Mouse (Mus musculus) embryonic facial prominence, embryonic 13.5 days (tissue): ENCODE measurements around the gene Ccdc102a. TPM values are rescaled to one million over a fixed set of nuclear protein-coding genes. Genes with fewer than 3 reads are reported as not detected.

Experiments used
- ATAC-seq: fragments of 200-750 bp; cut with Nextera tagmentation; 2 replicates; pipeline ENCODE4 v1.8.0; 2017; ENCODE audit warnings: low read depth; ENCODE audit not compliant: insufficient number of reproducible peaks, insufficient read depth, low FRiP score, low TSS enrichment
- H3K27ac ChIP-seq: fragments of 300-500 bp; sonication (generic); 2 replicates; pipeline ENCODE4 v1.5.1; 2015; ENCODE audit warnings: moderate library complexity, mild to moderate bottlenecking, inconsistent platforms
- H3K27me3 ChIP-seq: fragments of 300-500 bp; sonication (generic); 2 replicates; pipeline ENCODE4 v1.6.1; 2015; ENCODE audit warnings: mild to moderate bottlenecking, inconsistent platforms
- H3K36me3 ChIP-seq: fragments of 300-500 bp; sonication (generic); 2 replicates; pipeline ENCODE4 v1.6.1; 2015; ENCODE audit warnings: mild to moderate bottlenecking, inconsistent platforms
- H3K4me1 ChIP-seq: fragments of 300-500 bp; sonication (generic); 2 replicates; pipeline ENCODE4 v1.6.1; 2015; ENCODE audit warnings: inconsistent platforms
- H3K4me2 ChIP-seq: fragments of 300-500 bp; sonication (generic); 2 replicates; pipeline ENCODE4 v1.6.1; 2015; ENCODE audit warnings: moderate library complexity, mild to moderate bottlenecking, inconsistent platforms
- H3K4me3 ChIP-seq: fragments of 300-500 bp; sonication (generic); 2 replicates; pipeline ENCODE4 v1.5.1; 2015; ENCODE audit warnings: mild to moderate bottlenecking, inconsistent platforms
- H3K9ac ChIP-seq: fragments of 300-500 bp; sonication (generic); 2 replicates; pipeline ENCODE4 v1.6.1; 2015; ENCODE audit warnings: mild to moderate bottlenecking, inconsistent platforms
- H3K9me3 ChIP-seq: fragments of 300-500 bp; sonication (generic); 2 replicates; pipeline ENCODE4 v1.6.1; 2016; ENCODE audit warnings: inconsistent platforms
- WGBS: fragments of 180-500 bp; shearing (Covaris S2); methylation state at CpG from one replicate; pipeline ENCODE4 v1.1.7; 2015; ENCODE audit warnings: mixed read lengths; 5-methylcytosine and 5-hydroxymethylcytosine counted together
- polyA plus RNA-seq: library from polyadenylated mRNA; unstranded; fragments of >200 nt; fragmentation: Nextera tagmentation; extraction: Ambion mirVana; gene quantifications from 2 replicates; pipeline ENCODE4 v1.2.1, GENCODE M21; 2015

Ccdc102a gene
- polyA plus RNA-seq, 1 experiment from 2014 or later: 40.7 TPM

- peaks cover 9% of the 10 kb centered on the region for H3K27me3 ChIP-seq
- H3K4me1 ChIP-seq: peaks cover 62% of the 10 kb centered on the region
- no peak for ATAC-seq
- H3K27ac ChIP-seq: no peak overlapping the region; the same call in 1 of the 2 replicates
- peak overlapping the region; percentile 89; the same call in 1 of the 2 replicates for H3K4me2 ChIP-seq
- WGBS: 57% methylated on average over 2 of the region's 2 CpGs
- H3K36me3 ChIP-seq: peaks cover 3% of the 10 kb centered on the region
- no peaks in the 10 kb centered on the region for H3K9me3 ChIP-seq
- H3K9ac ChIP-seq: no peak overlapping the region
- H3K4me3 ChIP-seq: no peak overlapping the region; the same call in 1 of the 2 replicates
Measured at GRCm38 (mm10) chr8:94872576-94872975, 45.3 kb downstream of the Ccdc102a start.

GRCm38 (mm10) chr8:94872156-94872555 is 45.7 kb downstream of the Ccdc102a start:
- H3K9ac ChIP-seq: no peak overlapping the region
- peaks cover 62% of the 10 kb centered on the region for H3K4me1 ChIP-seq
- peaks cover 6% of the 10 kb centered on the region for H3K36me3 ChIP-seq
- ATAC-seq: no peak
- no peak overlapping the region; the same call in 1 of the 2 replicates for H3K4me3 ChIP-seq
- no peaks in the 10 kb centered on the region for H3K9me3 ChIP-seq
- H3K27ac ChIP-seq: peak overlapping the region; percentile 16; the same call in 1 of the 2 replicates
- peaks cover 9% of the 10 kb centered on the region for H3K27me3 ChIP-seq
- peak overlapping the region; percentile 89 for H3K4me2 ChIP-seq
- WGBS: 23% methylated on average over 3 of the region's 3 CpGs

GRCm38 (mm10) chr8:94871108-94871894 is 46.6 kb downstream of the Ccdc102a start:
- Histone ChIP-seq H3K4me3 (peak overlapping the region; percentile 51), H3K4me1 (peaks cover 57% of the 10 kb centered on the region), H3K4me2 (peak overlapping the region; percentile 89), H3K27me3 (peaks cover 9% of the 10 kb centered on the region), H3K9ac (peak overlapping the region; percentile 72), H3K36me3 (peaks cover 14% of the 10 kb centered on the region), H3K9me3 (no peaks in the 10 kb centered on the region), H3K27ac (peak overlapping the region; percentile 60; the same call in 1 of the 2 replicates)
- WGBS: 2% methylated on average over 6 of the region's 7 CpGs
- ATAC-seq: peak; percentile 57

GRCm38 (mm10) chr8:94870474-94871107 is 47.3 kb downstream of the Ccdc102a start:
- peak overlapping the region; percentile 89 for H3K4me2 ChIP-seq
- 4% methylated on average over 22 of the region's 22 CpGs for WGBS
- peaks cover 9% of the 10 kb centered on the region for H3K27me3 ChIP-seq
- peaks cover 55% of the 10 kb centered on the region for H3K4me1 ChIP-seq
- no peak overlapping the region; the same call in 1 of the 2 replicates for H3K27ac ChIP-seq
- peak overlapping the region; percentile 72 for H3K9ac ChIP-seq
- no peaks in the 10 kb centered on the region for H3K9me3 ChIP-seq
- H3K4me3 ChIP-seq: peak overlapping the region; percentile 51
- 0 out of 2 replicates have a peak, but pooled peaks have one; percentile 5 for ATAC-seq
- H3K36me3 ChIP-seq: peaks cover 21% of the 10 kb centered on the region

GRCm38 (mm10) chr8:94870003-94870402 is 47.9 kb downstream of the Ccdc102a start:
- Histone ChIP-seq H3K4me2 (peak overlapping the region; percentile 89), H3K9ac (peak overlapping the region; percentile 72), H3K27me3 (peaks cover 4% of the 10 kb centered on the region), H3K4me1 (peaks cover 50% of the 10 kb centered on the region), H3K9me3 (no peaks in the 10 kb centered on the region), H3K4me3 (peak overlapping the region; percentile 51), H3K36me3 (peaks cover 27% of the 10 kb centered on the region), H3K27ac (no peak overlapping the region)
- no peak for ATAC-seq
- 27% methylated on average over 4 of the region's 4 CpGs for WGBS

GRCm38 (mm10) chr8:94869146-94869545 is 48.8 kb downstream of the Ccdc102a start:
- Histone ChIP-seq H3K4me1 (peaks cover 41% of the 10 kb centered on the region), H3K27ac (no peak overlapping the region)

GRCm38 (mm10) chr8:94866921-94867320 is 51.0 kb downstream of the Ccdc102a start:
- H3K27me3 ChIP-seq: no peaks in the 10 kb centered on the region
- ATAC-seq: no peak
- H3K4me3 ChIP-seq: no peak overlapping the region
- 87% methylated on average over 9 of the region's 9 CpGs for WGBS
- H3K9me3 ChIP-seq: no peaks in the 10 kb centered on the region
- peaks cover 58% of the 10 kb centered on the region for H3K36me3 ChIP-seq
- H3K9ac ChIP-seq: no peak overlapping the region
- no peak overlapping the region for H3K4me2 ChIP-seq
- H3K27ac ChIP-seq: no peak overlapping the region
- peaks cover 29% of the 10 kb centered on the region for H3K4me1 ChIP-seq

More at GRCm38 (mm10) chr8:94869146-94869545, 48.8 kb downstream of the Ccdc102a start:
- peak overlapping the region; percentile 40; the same call in 1 of the 2 replicates for H3K9ac ChIP-seq
- peaks cover 35% of the 10 kb centered on the region for H3K36me3 ChIP-seq
- H3K4me2 ChIP-seq: no peak overlapping the region
- 53% methylated on average over 7 of the region's 7 CpGs for WGBS
- H3K27me3 ChIP-seq: no peaks in the 10 kb centered on the region
- no peak for ATAC-seq
- no peak overlapping the region for H3K4me3 ChIP-seq
- H3K9me3 ChIP-seq: no peaks in the 10 kb centered on the region

- no peak overlapping the region for H3K9ac ChIP-seq
- peaks cover 19% of the 10 kb centered on the region for H3K4me1 ChIP-seq
- no peak overlapping the region for H3K4me2 ChIP-seq
- ATAC-seq: no peak
- no peak overlapping the region for H3K4me3 ChIP-seq
- no peaks in the 10 kb centered on the region for H3K27me3 ChIP-seq
- peaks cover 71% of the 10 kb centered on the region for H3K36me3 ChIP-seq
- H3K27ac ChIP-seq: no peak overlapping the region
- H3K9me3 ChIP-seq: no peaks in the 10 kb centered on the region
- WGBS: 72% methylated on average over 10 of the region's 10 CpGs
Measured at GRCm38 (mm10) chr8:94865292-94865691, 52.6 kb downstream of the Ccdc102a start.

GRCm38 (mm10) chr8:94863897-94864673 is 53.8 kb downstream of the Ccdc102a start:
- H3K36me3 ChIP-seq: peaks cover 74% of the 10 kb centered on the region
- no peak for ATAC-seq
- no peaks in the 10 kb centered on the region for H3K9me3 ChIP-seq
- H3K4me2 ChIP-seq: no peak overlapping the region
- H3K4me1 ChIP-seq: peaks cover 18% of the 10 kb centered on the region
- H3K9ac ChIP-seq: no peak overlapping the region
- WGBS: 82% methylated on average over 10 of the region's 10 CpGs
- no peaks in the 10 kb centered on the region for H3K27me3 ChIP-seq
- no peak overlapping the region for H3K4me3 ChIP-seq
- H3K27ac ChIP-seq: no peak overlapping the region

- Histone ChIP-seq H3K27me3 (no peaks in the 10 kb centered on the region), H3K27ac (no peak overlapping the region), H3K9ac (no peak overlapping the region), H3K4me3 (no peak overlapping the region), H3K4me2 (no peak overlapping the region), H3K9me3 (no peaks in the 10 kb centered on the region), H3K4me1 (peaks cover 26% of the 10 kb centered on the region), H3K36me3 (peaks cover 71% of the 10 kb centered on the region)
- WGBS: 91% methylated on average over 12 of the region's 12 CpGs
- no peak for ATAC-seq
Measured at GRCm38 (mm10) chr8:94862487-94863220, 55.2 kb downstream of the Ccdc102a start.
